Mouse (Mus musculus) erythroblast, adult 5-6 weeks (primary cell): Measurements from ENCODE around the gene Cox6b1. TPM values are rescaled to one million over a fixed set of nuclear protein-coding genes. Genes with fewer than 3 reads are reported as not detected.
A peak's percentile ranks its signal among the peaks of the same experiment; 100 is the strongest.

Experiments
- ATAC-seq: replicated peaks from 2 replicates; pipeline ENCODE4 v1.8.0; 2016; ENCODE audit warnings: moderate number of reproducible peaks, mild to moderate bottlenecking, moderate TSS enrichment, inconsistent platforms; ENCODE audit not compliant: poor library complexity, low FRiP score, severe bottlenecking
- total RNA-seq, 2 experiments: library from RNA; stranded (forward) in 1 of 2; stranded (reverse) in 1 of 2; fragments of 150-400 nt in 1 of 2; fragments of 200-764, 138-1000 nt in 1 of 2; gene quantifications; 2 replicates each; pipeline versions ENCODE4 v1.2.3 to v1.2.4; 2015 to 2017; ENCODE audit warnings: low replicate concordance in 2 of 2

The Cox6b1 gene
- total RNA-seq (2015; ENCODE audit: low replicate concordance) (74.4 and 173 TPM in 2 replicates), total RNA-seq (2017; ENCODE audit: low replicate concordance) (135 and 145 TPM in 2 replicates)

GRCm38 (mm10) chr7:30625530-30626384 is at the start of gene Cox6b1:
Gene Cox6b1, minus strand, starts transcription at chr7:30626151.
- peak; percentile 98 for ATAC-seq

- ATAC-seq = no peak
Observed at GRCm38 (mm10) chr7:30671480-30671879, 45.5 kb upstream of the Cox6b1 start, which contains the start of gene Pmis2. Gene Pmis2, minus strand, starts transcription at chr7:30671605.

- ATAC-seq = peak; percentile 56; the same call in 1 of the 2 replicates
Observed at GRCm38 (mm10) chr7:30669229-30669628, 43.3 kb upstream of the Cox6b1 start.

- peak; percentile 24; the same call in 1 of the 2 replicates for ATAC-seq
Observed at GRCm38 (mm10) chr7:30665321-30665720, 39.4 kb upstream of the Cox6b1 start.

GRCm38 (mm10) chr7:30664529-30665200 is 38.7 kb upstream of the Cox6b1 start, which contains the start of gene Haus5:
Gene Haus5, minus strand, starts transcription at chr7:30664994.
- peak; percentile 98 for ATAC-seq

- ATAC-seq = peak; percentile 98
Observed at GRCm38 (mm10) chr7:30649591-30650540, 23.9 kb upstream of the Cox6b1 start, which contains the start of gene Rbm42. Gene Rbm42, minus strand, starts transcription at chr7:30650317.

GRCm38 (mm10) chr7:30639083-30639482 is 13.1 kb upstream of the Cox6b1 start:
- ATAC-seq = no peak

GRCm38 (mm10) chr7:30636395-30636794 is 10.4 kb upstream of the Cox6b1 start:
- ATAC-seq = no peak

GRCm38 (mm10) chr7:30635752-30636151 is 9.8 kb upstream of the Cox6b1 start, which contains the start of gene Etv2:
Gene Etv2, minus strand, starts transcription at chr7:30635852.
- no peak for ATAC-seq

- ATAC-seq = peak; percentile 66
Observed at GRCm38 (mm10) chr7:30634621-30635020, 8.7 kb upstream of the Cox6b1 start.

- ATAC-seq = no peak
Observed at GRCm38 (mm10) chr7:30633762-30634412, 7.9 kb upstream of the Cox6b1 start.

GRCm38 (mm10) chr7:30629013-30629412 is 3.1 kb upstream of the Cox6b1 start:
- ATAC-seq = no peak

GRCm38 (mm10) chr7:30626647-30627046 is 696 bp upstream of the Cox6b1 start:
- ATAC-seq = no peak

- ATAC-seq = peak; percentile 59; the same call in 1 of the 2 replicates
Observed at GRCm38 (mm10) chr7:30619202-30619601, 6.7 kb downstream of the Cox6b1 start.

GRCm38 (mm10) chr7:30618658-30619057 is 7.3 kb downstream of the Cox6b1 start:
- no peak for ATAC-seq

- no peak for ATAC-seq
Observed at GRCm38 (mm10) chr7:30615049-30615760, 10.7 kb downstream of the Cox6b1 start.

- no peak for ATAC-seq
Observed at GRCm38 (mm10) chr7:30614454-30614853, 11.5 kb downstream of the Cox6b1 start.

- peak; percentile 80 for ATAC-seq
Observed at GRCm38 (mm10) chr7:30613529-30614112, 12.3 kb downstream of the Cox6b1 start.
